Mouse (Mus musculus) intestine, embryonic 16.5 days (tissue): ENCODE data around the gene Klk9. TPM values are rescaled to one million over a fixed set of nuclear protein-coding genes. Genes with fewer than 3 reads are reported as not detected.

Experiments
- ATAC-seq: fragments of 200-750 bp; cut with Nextera tagmentation; 2 replicates; pipeline ENCODE4 v1.8.0; 2017; ENCODE audit warnings: moderate TSS enrichment, moderate library complexity
- H3K27ac ChIP-seq: fragments of 300-500 bp; sonication (generic); 2 replicates; pipeline ENCODE4 v1.5.1; 2014; ENCODE audit warnings: mild to moderate bottlenecking, low read length
- H3K27me3 ChIP-seq: fragments of 300-500 bp; sonication (generic); replicated peaks from 2 replicates; pipeline ENCODE4 v1.6.1; 2014; ENCODE audit warnings: low read length, control low read depth, mixed read lengths; ENCODE audit not compliant: control insufficient read depth, insufficient read depth
- H3K36me3 ChIP-seq: fragments of 300-500 bp; sonication (generic); 2 replicates; pipeline ENCODE4 v1.6.1; 2014; ENCODE audit warnings: low read length, control low read depth; ENCODE audit not compliant: control insufficient read depth, insufficient read depth
- H3K4me1 ChIP-seq: fragments of 300-500 bp; sonication (generic); 2 replicates; pipeline ENCODE4 v1.6.1; 2014; ENCODE audit warnings: low read length, control low read depth, mixed read lengths; ENCODE audit not compliant: control insufficient read depth, insufficient read depth
- H3K4me2 ChIP-seq: fragments of 300-500 bp; sonication (generic); 2 replicates; pipeline ENCODE4 v1.6.1; 2014; ENCODE audit warnings: low read depth, low read length, control low read depth
- H3K4me3 ChIP-seq: fragments of 300-500 bp; sonication (generic); 2 replicates; pipeline ENCODE4 v1.5.1; 2014; ENCODE audit warnings: mild to moderate bottlenecking, low read length
- H3K9ac ChIP-seq: fragments of 300-500 bp; sonication (generic); 2 replicates; pipeline ENCODE4 v1.6.1; 2014; ENCODE audit warnings: low read depth, low read length
- H3K9me3 ChIP-seq: fragments of 300-500 bp; sonication (generic); 2 replicates; pipeline ENCODE4 v1.6.1; 2016; ENCODE audit warnings: low read length, control low read depth; ENCODE audit not compliant: control insufficient read depth
- WGBS: fragments of 180-500 bp; shearing (Covaris S2); extraction: QIAGEN DNeasy Blood & Tissue Kit; methylation state at CpG from one replicate; pipeline ENCODE4 v1.1.7; 2014; 5-methylcytosine and 5-hydroxymethylcytosine counted together
- polyA plus RNA-seq: library from polyadenylated mRNA; unstranded; fragments of >200 nt; fragmentation: Nextera tagmentation; extraction: Ambion mirVana; gene quantifications from 2 replicates; pipeline ENCODE4 v1.2.1, GENCODE M21; 2015

The Klk9 gene
- polyA plus RNA-seq, 1 experiment from 2014 or later: not detected

DNA sequence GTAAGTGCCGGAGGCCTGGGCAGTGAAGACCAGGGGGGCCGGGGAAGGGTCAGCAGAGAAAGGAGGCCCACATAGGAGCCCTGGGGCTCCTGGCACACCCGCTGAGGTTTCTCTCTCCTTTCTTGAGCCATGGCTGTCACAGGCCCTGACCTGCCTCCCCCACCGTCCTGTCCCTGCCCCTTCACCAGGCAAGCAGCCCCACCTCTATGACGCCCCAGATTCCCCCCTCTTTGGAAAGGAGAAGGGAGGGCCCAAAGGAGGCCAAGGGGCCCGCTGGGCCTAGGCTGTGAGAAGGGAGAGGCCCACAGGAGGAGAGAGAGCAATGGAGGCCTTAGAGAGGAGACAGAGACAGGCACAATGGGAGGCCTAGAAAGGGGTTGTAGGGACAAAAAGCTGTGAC lies 16.9 kb upstream of the Klk9 start:
- Histone ChIP-seq H3K9ac (no peak overlapping the region), H3K27ac (no peak overlapping the region), H3K9me3 (no peaks in the 10 kb centered on the region), H3K27me3 (no peaks in the 10 kb centered on the region), H3K4me3 (no peak overlapping the region), H3K4me1 (peaks cover 2% of the 10 kb centered on the region), H3K36me3 (no peaks in the 10 kb centered on the region), H3K4me2 (no peak overlapping the region)
- 55% methylated on average over 6 of the region's 6 CpGs for WGBS
- peak; percentile 77 for ATAC-seq

GRCm38 (mm10) chr7:43775311-43776057 lies 16.2 kb upstream of the Klk9 start:
- Histone ChIP-seq H3K4me2 (no peak overlapping the region), H3K27me3 (no peaks in the 10 kb centered on the region), H3K36me3 (no peaks in the 10 kb centered on the region), H3K4me1 (peaks cover 3% of the 10 kb centered on the region), H3K27ac (no peak overlapping the region), H3K9me3 (no peaks in the 10 kb centered on the region), H3K4me3 (no peak overlapping the region), H3K9ac (no peak overlapping the region)
- 41% methylated on average over 7 of the region's 7 CpGs for WGBS
- no peak for ATAC-seq

- no peaks in the 10 kb centered on the region for H3K36me3 ChIP-seq
These were observed 15.2 kb upstream of the Klk9 start for GRCm38 (mm10) chr7:43776506-43776905.

GRCm38 (mm10) chr7:43777423-43777822 lies 14.3 kb upstream of the Klk9 start:
- H3K9me3 ChIP-seq: no peaks in the 10 kb centered on the region
- no peak for ATAC-seq
- no peak overlapping the region for H3K4me3 ChIP-seq
- H3K27ac ChIP-seq: no peak overlapping the region
- WGBS: 92% methylated on average over 12 of the region's 12 CpGs
- H3K36me3 ChIP-seq: no peaks in the 10 kb centered on the region
- H3K4me2 ChIP-seq: no peak overlapping the region
- H3K27me3 ChIP-seq: no peaks in the 10 kb centered on the region
- H3K4me1 ChIP-seq: peaks cover 7% of the 10 kb centered on the region
- H3K9ac ChIP-seq: no peak overlapping the region

More at GRCm38 (mm10) chr7:43776506-43776905, 15.2 kb upstream of the Klk9 start:
- 83% methylated on average over 5 of the region's 5 CpGs for WGBS
- H3K4me1 ChIP-seq: peaks cover 7% of the 10 kb centered on the region
- H3K27me3 ChIP-seq: no peaks in the 10 kb centered on the region
- H3K9ac ChIP-seq: no peak overlapping the region
- H3K27ac ChIP-seq: no peak overlapping the region
- H3K9me3 ChIP-seq: no peaks in the 10 kb centered on the region
- ATAC-seq: no peak
- no peak overlapping the region for H3K4me3 ChIP-seq
- H3K4me2 ChIP-seq: no peak overlapping the region

DNA sequence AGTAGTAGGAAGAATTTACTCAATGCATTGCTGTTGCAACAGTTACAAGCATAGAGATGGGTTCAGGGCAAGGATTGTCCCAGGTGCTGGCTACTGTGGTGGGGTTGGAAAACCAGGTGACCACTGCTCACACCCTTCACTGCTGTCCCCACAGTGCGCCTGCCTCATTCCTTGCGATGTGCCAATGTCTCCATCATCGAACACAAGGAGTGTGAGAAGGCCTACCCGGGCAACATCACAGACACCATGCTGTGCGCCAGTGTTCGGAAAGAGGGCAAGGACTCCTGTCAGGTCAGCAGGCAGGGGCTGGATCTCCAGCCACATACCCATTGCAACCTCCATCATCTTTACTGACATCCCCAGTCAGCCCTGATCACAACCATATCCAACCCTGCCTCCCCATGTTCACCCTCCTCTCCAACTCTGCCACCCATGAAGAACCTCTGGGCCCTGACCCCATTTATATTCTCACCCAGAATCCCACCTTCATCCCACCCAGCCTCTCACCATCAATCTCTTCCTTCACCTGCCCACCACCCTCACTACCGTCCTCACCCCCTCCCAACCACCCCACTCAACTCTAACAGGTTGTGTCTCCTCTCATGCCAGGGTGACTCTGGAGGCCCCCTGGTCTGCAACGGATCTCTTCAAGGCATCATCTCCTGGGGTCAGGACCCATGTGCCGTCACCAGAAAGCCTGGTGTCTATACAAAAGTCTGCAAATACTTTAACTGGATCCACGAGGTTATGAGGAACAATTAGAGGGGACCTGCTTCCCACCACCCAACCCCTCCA lies 13.3 kb upstream of the Klk9 start:
- Histone ChIP-seq H3K36me3 (no peaks in the 10 kb centered on the region), H3K4me3 (no peak overlapping the region), H3K4me1 (peaks cover 11% of the 10 kb centered on the region), H3K9me3 (no peaks in the 10 kb centered on the region), H3K27ac (no peak overlapping the region), H3K9ac (no peak overlapping the region), H3K27me3 (peaks cover 5% of the 10 kb centered on the region; the same call in 1 of the 2 replicates), H3K4me2 (no peak overlapping the region)
- no peak for ATAC-seq
- 87% methylated on average over 10 of the region's 10 CpGs for WGBS

GRCm38 (mm10) chr7:43780241-43780640 lies 11.4 kb upstream of the Klk9 start:
- Histone ChIP-seq H3K4me2 (0 out of 2 replicates have a peak overlapping the region, but pooled peaks have one; percentile 9), H3K4me1 (peaks cover 11% of the 10 kb centered on the region; the same call in 1 of the 2 replicates), H3K4me3 (no peak overlapping the region), H3K27me3 (peaks cover 5% of the 10 kb centered on the region; the same call in 1 of the 2 replicates), H3K36me3 (no peaks in the 10 kb centered on the region), H3K9ac (no peak overlapping the region), H3K9me3 (no peaks in the 10 kb centered on the region), H3K27ac (no peak overlapping the region)
- WGBS: 54% methylated on average over 6 of the region's 6 CpGs
- 0 out of 2 replicates have a peak, but pooled peaks have one; percentile 10 for ATAC-seq

- Histone ChIP-seq H3K4me1 (peaks cover 10% of the 10 kb centered on the region; the same call in 1 of the 2 replicates), H3K4me2 (0 out of 2 replicates have a peak within 1 kb of the TSS, but pooled peaks have one; percentile 9), H3K27me3 (peaks cover 5% of the 10 kb centered on the region; the same call in 1 of the 2 replicates), H3K9me3 (no peaks in the 10 kb centered on the region), H3K9ac (no peak within 1 kb of the TSS), H3K4me3 (no peak within 1 kb of the TSS), H3K27ac (no peak within 1 kb of the TSS), H3K36me3 (no peaks in the 10 kb centered on the region)
- ATAC-seq: 0 out of 2 replicates have a peak, but pooled peaks have one; percentile 11
- WGBS: 38% methylated on average over 5 of the region's 5 CpGs
These were observed 10.9 kb upstream of the Klk9 start, which contains the start of gene Klk10 for GRCm38 (mm10) chr7:43780746-43781145. TSS of gene Klk10 (plus strand) at chr7:43781035.

GRCm38 (mm10) chr7:43781541-43781940 lies 10.2 kb upstream of the Klk9 start:
- no peak for ATAC-seq
- no peak overlapping the region for H3K9ac ChIP-seq
- no peaks in the 10 kb centered on the region for H3K9me3 ChIP-seq
- no peak overlapping the region for H3K27ac ChIP-seq
- no peak overlapping the region for H3K4me2 ChIP-seq
- H3K27me3 ChIP-seq: peaks cover 5% of the 10 kb centered on the region; the same call in 1 of the 2 replicates
- H3K36me3 ChIP-seq: no peaks in the 10 kb centered on the region
- H3K4me3 ChIP-seq: no peak overlapping the region
- H3K4me1 ChIP-seq: peaks cover 9% of the 10 kb centered on the region; the same call in 1 of the 2 replicates
- 86% methylated on average over 11 of the region's 11 CpGs for WGBS
